Mouse (Mus musculus) c-Kit-positive CD71-positive TER-119-negative erythroid progenitor cells, embryonic 14.5 days (primary cell): Measurements from ENCODE around the gene Rpia.

Source experiments
- DNase-seq: peaks from one replicate; pipeline ENCODE4 v3.0.0-alpha.2; 2013; ENCODE audit warnings: low read depth

Gene Rpia

GRCm38 (mm10) chr6:70751251-70751897 is 40.7 kb downstream of the Rpia start:
- no peak for DNase-seq

- DNase-seq = no peak
Observed at GRCm38 (mm10) chr6:70749750-70750149, 42.3 kb downstream of the Rpia start.

- no peak for DNase-seq
Observed at GRCm38 (mm10) chr6:70747702-70748101, 44.3 kb downstream of the Rpia start.

GRCm38 (mm10) chr6:70743902-70744301 is 48.1 kb downstream of the Rpia start:
- no peak for DNase-seq

- DNase-seq = no peak
Observed at GRCm38 (mm10) chr6:70742833-70743232, 49.2 kb downstream of the Rpia start.

- no peak for DNase-seq
Observed at GRCm38 (mm10) chr6:70740535-70740934, 51.5 kb downstream of the Rpia start.

GRCm38 (mm10) chr6:70739456-70739855 is 52.6 kb downstream of the Rpia start:
- DNase-seq = no peak

- DNase-seq = no peak
Observed at GRCm38 (mm10) chr6:70735528-70735927, 56.5 kb downstream of the Rpia start.

- DNase-seq = peak; percentile 71
Observed at GRCm38 (mm10) chr6:70730828-70731227, 61.2 kb downstream of the Rpia start.

GRCm38 (mm10) chr6:70729125-70729524 is 62.9 kb downstream of the Rpia start:
- no peak for DNase-seq

GRCm38 (mm10) chr6:70727094-70727721 is 64.8 kb downstream of the Rpia start:
- no peak for DNase-seq

- no peak for DNase-seq
Observed at GRCm38 (mm10) chr6:70725639-70726038, 66.4 kb downstream of the Rpia start.

- DNase-seq = no peak
Observed at GRCm38 (mm10) chr6:70724722-70725121, 67.3 kb downstream of the Rpia start.

GRCm38 (mm10) chr6:70722298-70722697 is 69.7 kb downstream of the Rpia start:
- no peak for DNase-seq

- DNase-seq = no peak
Observed at GRCm38 (mm10) chr6:70718760-70719159, 73.3 kb downstream of the Rpia start.

- no peak for DNase-seq
Observed at GRCm38 (mm10) chr6:70718164-70718563, 73.9 kb downstream of the Rpia start.

GRCm38 (mm10) chr6:70716701-70717393 is 75.2 kb downstream of the Rpia start:
- no peak for DNase-seq
